Mouse (Mus musculus): ENCODE measurements around the gene Zranb1. TPM values are rescaled to one million over a fixed set of nuclear protein-coding genes. Genes with fewer than 3 reads are reported as not detected.

Gene Zranb1
- total RNA-seq, 2 experiments from 2014 or later: 21.8 to 42.3 TPM

GRCm38 (mm10) chr7:132925227-132925626 lies 5.7 kb upstream of the Zranb1 start:
- no peak for ATAC-seq (ENCODE audit: poor library complexity, severe bottlenecking)

- no peak for ATAC-seq (ENCODE audit: poor library complexity, severe bottlenecking)
Observed at GRCm38 (mm10) chr7:132927201-132927600, 3.7 kb upstream of the Zranb1 start.

GRCm38 (mm10) chr7:132930055-132930454 lies 887 bp upstream of the Zranb1 start:
- no peak for ATAC-seq (ENCODE audit: poor library complexity, severe bottlenecking)

- peak; percentile 48 for ATAC-seq (ENCODE audit: poor library complexity, severe bottlenecking)
Observed at GRCm38 (mm10) chr7:132931560-132932351, 814 bp downstream of the Zranb1 start.

- ATAC-seq (ENCODE audit: poor library complexity, severe bottlenecking): no peak
Observed at GRCm38 (mm10) chr7:132933331-132933730, 2.4 kb downstream of the Zranb1 start.

- no peak for ATAC-seq (ENCODE audit: poor library complexity, severe bottlenecking)
Observed at GRCm38 (mm10) chr7:132934743-132935142, 3.8 kb downstream of the Zranb1 start.

- no peak for ATAC-seq (ENCODE audit: poor library complexity, severe bottlenecking)
Observed at GRCm38 (mm10) chr7:132939118-132939517, 8.2 kb downstream of the Zranb1 start.

GRCm38 (mm10) chr7:132940569-132940968 lies 9.6 kb downstream of the Zranb1 start:
- ATAC-seq (ENCODE audit: poor library complexity, severe bottlenecking): no peak

GRCm38 (mm10) chr7:132949968-132950367 lies 19.0 kb downstream of the Zranb1 start:
- ATAC-seq (ENCODE audit: poor library complexity, severe bottlenecking): no peak

- no peak for ATAC-seq (ENCODE audit: poor library complexity, severe bottlenecking)
Observed at GRCm38 (mm10) chr7:132950613-132951012, 19.7 kb downstream of the Zranb1 start.

GRCm38 (mm10) chr7:132964395-132964794 lies 33.5 kb downstream of the Zranb1 start:
- no peak for ATAC-seq (ENCODE audit: poor library complexity, severe bottlenecking)

GRCm38 (mm10) chr7:132965707-132966106 lies 34.8 kb downstream of the Zranb1 start:
- no peak for ATAC-seq (ENCODE audit: poor library complexity, severe bottlenecking)

GRCm38 (mm10) chr7:132972079-132972478 lies 41.1 kb downstream of the Zranb1 start:
- no peak for ATAC-seq (ENCODE audit: poor library complexity, severe bottlenecking)

- ATAC-seq (ENCODE audit: poor library complexity, severe bottlenecking): no peak
Observed at GRCm38 (mm10) chr7:132976079-132976478, 45.1 kb downstream of the Zranb1 start.

GRCm38 (mm10) chr7:132977981-132978380 lies 47.0 kb downstream of the Zranb1 start:
- no peak for ATAC-seq (ENCODE audit: poor library complexity, severe bottlenecking)

GRCm38 (mm10) chr7:132982639-132983038 lies 51.7 kb downstream of the Zranb1 start:
- ATAC-seq (ENCODE audit: poor library complexity, severe bottlenecking): no peak

- ATAC-seq (ENCODE audit: poor library complexity, severe bottlenecking): no peak
Observed at GRCm38 (mm10) chr7:132989839-132990238, 58.9 kb downstream of the Zranb1 start.

- ATAC-seq (ENCODE audit: poor library complexity, severe bottlenecking): no peak
Observed at GRCm38 (mm10) chr7:132991240-132991900, 60.4 kb downstream of the Zranb1 start.

GRCm38 (mm10) chr7:132992967-132993615 lies 62.1 kb downstream of the Zranb1 start:
- ATAC-seq (ENCODE audit: poor library complexity, severe bottlenecking): no peak

- ATAC-seq (ENCODE audit: poor library complexity, severe bottlenecking): no peak
Observed at GRCm38 (mm10) chr7:132994120-132994519, 63.2 kb downstream of the Zranb1 start.

GRCm38 (mm10) chr7:132994628-132995191 lies 63.8 kb downstream of the Zranb1 start:
- no peak for ATAC-seq (ENCODE audit: poor library complexity, severe bottlenecking)
